Mouse (Mus musculus) E14TG2a.4 (cell line): ENCODE results near the gene Baz1b.

Experiments used
- CTCF ChIP-seq: conservative IDR thresholded peaks from 2 replicates; pipeline ENCODE4 v1.5.1; 2014; ENCODE audit warnings: low read length
- NANOG ChIP-seq: IDR thresholded peaks from 2 replicates; pipeline ENCODE4 v1.6.1; 2014; ENCODE audit warnings: borderline replicate concordance, low read length, mixed read lengths

GRCm38 (mm10) chr5:135264548-135264947 lies 77.5 kb downstream of the Baz1b start:
- TF ChIP-seq CTCF (no peak), NANOG (no peak)
